Mouse (Mus musculus) lung, postnatal 25 days (tissue): ENCODE results near the gene Tbxas1.

ENCODE experiments used
- DNase-seq: peaks from one replicate; pipeline ENCODE4 v3.0.0; 2022; ENCODE audit warnings: low spot score

Tbxas1 gene

GRCm38 (mm10) chr6:38853561-38853992 lies 21.6 kb upstream of the Tbxas1 start:
- no peak for DNase-seq

- DNase-seq, result no peak
Measured at GRCm38 (mm10) chr6:38859819-38860218, 15.4 kb upstream of the Tbxas1 start.

GRCm38 (mm10) chr6:38860301-38860700 lies 14.9 kb upstream of the Tbxas1 start:
- DNase-seq, result no peak

- DNase-seq, result no peak
Measured at GRCm38 (mm10) chr6:38863595-38863994, 11.6 kb upstream of the Tbxas1 start.

GRCm38 (mm10) chr6:38865805-38866204 lies 9.4 kb upstream of the Tbxas1 start:
- peak; percentile 32 for DNase-seq

GRCm38 (mm10) chr6:38866357-38866756 lies 8.8 kb upstream of the Tbxas1 start:
- no peak for DNase-seq

GRCm38 (mm10) chr6:38866761-38867160 lies 8.4 kb upstream of the Tbxas1 start:
- DNase-seq, result no peak

GRCm38 (mm10) chr6:38867291-38867690 lies 7.9 kb upstream of the Tbxas1 start:
- no peak for DNase-seq

GRCm38 (mm10) chr6:38868974-38869373 lies 6.2 kb upstream of the Tbxas1 start:
- no peak for DNase-seq

- DNase-seq, result no peak
Measured at GRCm38 (mm10) chr6:38870070-38870469, 5.1 kb upstream of the Tbxas1 start.

GRCm38 (mm10) chr6:38871051-38871450 lies 4.2 kb upstream of the Tbxas1 start:
- DNase-seq, result peak; percentile 41

- DNase-seq, result no peak
Measured at GRCm38 (mm10) chr6:38873316-38873715, 1.9 kb upstream of the Tbxas1 start.

GRCm38 (mm10) chr6:38874035-38874434 lies 1.2 kb upstream of the Tbxas1 start:
- peak; percentile 80 for DNase-seq

GRCm38 (mm10) chr6:38874565-38875257 lies 493 bp upstream of the Tbxas1 start:
- peak; percentile 28 for DNase-seq

GRCm38 (mm10) chr6:38876071-38876911 lies 1.1 kb downstream of the Tbxas1 start, which contains the start of gene Hipk2:
Gene Hipk2, minus strand, starts transcription at chr6:38876165.
- peak; percentile 84 for DNase-seq

GRCm38 (mm10) chr6:38877674-38878073 lies 2.5 kb downstream of the Tbxas1 start:
- DNase-seq, result no peak

GRCm38 (mm10) chr6:38881468-38881867 lies 6.3 kb downstream of the Tbxas1 start:
- no peak for DNase-seq

- no peak for DNase-seq
Measured at GRCm38 (mm10) chr6:38881975-38882374, 6.8 kb downstream of the Tbxas1 start.

- DNase-seq, result no peak
Measured at GRCm38 (mm10) chr6:38882728-38883171, 7.5 kb downstream of the Tbxas1 start.

GRCm38 (mm10) chr6:38884482-38884881 lies 9.3 kb downstream of the Tbxas1 start:
- no peak for DNase-seq

- DNase-seq, result no peak
Measured at GRCm38 (mm10) chr6:38885132-38885531, 9.9 kb downstream of the Tbxas1 start.

- no peak for DNase-seq
Measured at GRCm38 (mm10) chr6:38887436-38887835, 12.2 kb downstream of the Tbxas1 start.

GRCm38 (mm10) chr6:38889156-38889555 lies 14.0 kb downstream of the Tbxas1 start:
- DNase-seq, result no peak
